Mouse (Mus musculus) bone marrow, adult 2 months (tissue): ENCODE data around the gene Tmem123. TPM values are rescaled to one million over a fixed set of nuclear protein-coding genes. Genes with fewer than 3 reads are reported as not detected.

Experiments used
- H3K27ac ChIP-seq: fragments of 200-500 bp; 2 replicates; pipeline ENCODE4 v1.5.1; 2012; ENCODE audit warnings: low read depth, mild to moderate bottlenecking, control low read depth, inconsistent platforms, low read length; ENCODE audit not compliant: control insufficient read depth, poor library complexity, insufficient read depth
- H3K4me1 ChIP-seq: fragments of 200-500 bp; 2 replicates; pipeline ENCODE4 v1.6.1; 2011; ENCODE audit warnings: low read length; ENCODE audit not compliant: control insufficient read depth, insufficient read depth
- H3K4me3 ChIP-seq: fragments of 200-500 bp; replicated peaks from 2 replicates; pipeline ENCODE3; 2011; ENCODE audit warnings: mild to moderate bottlenecking, low read depth, low read length, control low read depth; ENCODE audit not compliant: control insufficient read depth
- CTCF ChIP-seq: fragments of 200-500 bp; IDR thresholded peaks from 2 replicates; pipeline ENCODE4 v1.5.1; 2011; ENCODE audit warnings: low read length, control low read depth; ENCODE audit not compliant: control insufficient read depth, insufficient read depth
- POLR2A ChIP-seq: fragments of 200-500 bp; IDR thresholded peaks from 2 replicates; pipeline ENCODE4 v1.6.1; 2011; ENCODE audit warnings: low read depth, mild to moderate bottlenecking, control low read depth, low read length, borderline replicate concordance; ENCODE audit not compliant: control insufficient read depth
- WGBS: fragments of 180-500 bp; shearing (Covaris S2); methylation state at CpG from one replicate; pipeline ENCODE4 v1.1.7; 2018; 5-methylcytosine and 5-hydroxymethylcytosine counted together
- polyA plus RNA-seq: library from polyadenylated mRNA; stranded (reverse); fragments of >200 nt; gene quantifications from 2 replicates; pipeline ENCODE4 v1.2.4, GENCODE M21; 2011; ENCODE audit warnings: low replicate concordance; ENCODE audit not compliant: missing spikeins, insufficient read depth, insufficient read length

The Tmem123 gene
- polyA plus RNA-seq, 1 experiment = 15.0 TPM

- Histone ChIP-seq H3K27ac (no peak overlapping the region), H3K4me3 (no peak overlapping the region), H3K4me1 (peaks cover 4% of the 10 kb centered on the region)
- TF ChIP-seq CTCF = no peak
- WGBS = 4% methylated on average over 2 of the region's 2 CpGs
Measured at GRCm38 (mm10) chr9:7755889-7756423, 7.9 kb upstream of the Tmem123 start.

- H3K4me1 ChIP-seq = peaks cover 2% of the 10 kb centered on the region; the same call in 1 of the 2 replicates
- TF ChIP-seq POLR2A (no peak), CTCF (no peak)
- no peak overlapping the region for H3K27ac ChIP-seq
- H3K4me3 ChIP-seq = no peak overlapping the region
- WGBS = 89% methylated on average over 17 of the region's 17 CpGs
Measured at GRCm38 (mm10) chr9:7761906-7762455, 1.9 kb upstream of the Tmem123 start.

GRCm38 (mm10) chr9:7762741-7763140, 1.1 kb upstream of the Tmem123 start:
- 68% methylated on average over 3 of the region's 3 CpGs for WGBS
- Histone ChIP-seq H3K4me1 (peaks cover 2% of the 10 kb centered on the region; the same call in 1 of the 2 replicates), H3K27ac (no peak overlapping the region), H3K4me3 (no peak overlapping the region)
- no peak for TF ChIP-seq POLR2A
- no peak for TF ChIP-seq CTCF

- TF ChIP-seq POLR2A = peak; percentile 39; the same call in 1 of the 2 replicates
- TF ChIP-seq CTCF = no peak
- 1% methylated on average over 14 of the region's 14 CpGs for WGBS
- Histone ChIP-seq H3K4me1 (peaks cover 2% of the 10 kb centered on the region; the same call in 1 of the 2 replicates), H3K4me3 (peak overlapping the region; percentile 80), H3K27ac (peak overlapping the region; percentile 93)
Measured at GRCm38 (mm10) chr9:7764463-7764871, 626 bp downstream of the Tmem123 start.

GRCm38 (mm10) chr9:7765236-7765635, 1.4 kb downstream of the Tmem123 start:
- 50% methylated on average over 3 of the region's 3 CpGs for WGBS
- Histone ChIP-seq H3K4me3 (no peak overlapping the region), H3K27ac (no peak overlapping the region), H3K4me1 (peaks cover 2% of the 10 kb centered on the region; the same call in 1 of the 2 replicates)
- TF ChIP-seq POLR2A = no peak
- TF ChIP-seq CTCF = no peak

GRCm38 (mm10) chr9:7766582-7766981, 2.7 kb downstream of the Tmem123 start:
- TF ChIP-seq CTCF = no peak
- no peak for TF ChIP-seq POLR2A
- no peak overlapping the region for H3K4me3 ChIP-seq
- peaks cover 2% of the 10 kb centered on the region; the same call in 1 of the 2 replicates for H3K4me1 ChIP-seq
- 19% methylated on average over 3 of the region's 3 CpGs for WGBS
- no peak overlapping the region for H3K27ac ChIP-seq

GRCm38 (mm10) chr9:7767526-7767925, 3.7 kb downstream of the Tmem123 start:
- peaks cover 2% of the 10 kb centered on the region; the same call in 1 of the 2 replicates for H3K4me1 ChIP-seq
- H3K4me3 ChIP-seq = no peak overlapping the region
- TF ChIP-seq CTCF (no peak), POLR2A (no peak)
- no peak overlapping the region for H3K27ac ChIP-seq
- WGBS = 50% methylated on average over 2 of the region's 2 CpGs

- peaks cover 2% of the 10 kb centered on the region; the same call in 1 of the 2 replicates for H3K4me1 ChIP-seq
- H3K27ac ChIP-seq = no peak overlapping the region
- WGBS = 82% methylated on average over 4 of the region's 4 CpGs
- TF ChIP-seq CTCF (no peak), POLR2A (no peak)
- H3K4me3 ChIP-seq = no peak overlapping the region
Measured at GRCm38 (mm10) chr9:7769081-7769480, 5.2 kb downstream of the Tmem123 start.
